Mouse (Mus musculus) mouse embryonic stem cell (cell line): ENCODE results near the gene Nptxr.

Experiments
- in situ Hi-C, 2 experiments: fragments of 300-500 bp; cut with MboI; formaldehyde crosslinking; loops; 1 replicate in 1 of 2; 3 replicates in 1 of 2; pipeline ENCODE4 v1.14.3; 2019 to 2020; ENCODE audit warnings: low sequenced_read_pairs in 2 of 2, low pct_unique_long_range_greater_than_20kb in 1 of 2, mixed read lengths in 1 of 2; ENCODE audit not compliant: unreplicated experiment in 1 of 2

The Nptxr gene

GRCm38 (mm10) chr15:79797096-79797495 is 7.5 kb downstream of the Nptxr start:
- in situ Hi-C loops: loop anchor here in 1 of 2 experiments (25.0 kb wide), 1 partner anchor 265 kb away; no protein-coding TSS in a partner anchor

DNA sequence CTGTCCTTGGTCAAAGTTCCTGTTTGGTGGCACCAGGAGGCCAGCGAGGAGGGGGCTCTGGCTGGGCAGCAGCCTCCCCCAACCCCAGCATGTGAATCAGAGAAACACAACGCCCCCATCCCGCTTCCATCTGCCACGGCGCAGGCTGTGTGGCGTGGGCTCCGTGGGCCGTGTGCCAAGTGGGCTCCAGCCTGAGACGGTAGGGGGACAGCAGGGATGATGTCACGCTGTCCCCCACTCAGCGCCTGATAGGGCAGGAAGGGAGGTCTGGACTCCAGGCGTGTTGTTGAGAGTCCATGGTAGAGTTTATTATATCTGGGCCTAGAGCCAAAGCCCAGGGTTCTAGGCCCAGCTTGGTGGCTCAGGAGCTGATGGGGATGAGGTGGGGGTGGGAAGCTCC is 8.3 kb downstream of the Nptxr start:
- in situ Hi-C loops: loop anchor here in 1 of 2 experiments (25.0 kb wide), 1 partner anchor 266 kb away; no protein-coding TSS in a partner anchor

DNA sequence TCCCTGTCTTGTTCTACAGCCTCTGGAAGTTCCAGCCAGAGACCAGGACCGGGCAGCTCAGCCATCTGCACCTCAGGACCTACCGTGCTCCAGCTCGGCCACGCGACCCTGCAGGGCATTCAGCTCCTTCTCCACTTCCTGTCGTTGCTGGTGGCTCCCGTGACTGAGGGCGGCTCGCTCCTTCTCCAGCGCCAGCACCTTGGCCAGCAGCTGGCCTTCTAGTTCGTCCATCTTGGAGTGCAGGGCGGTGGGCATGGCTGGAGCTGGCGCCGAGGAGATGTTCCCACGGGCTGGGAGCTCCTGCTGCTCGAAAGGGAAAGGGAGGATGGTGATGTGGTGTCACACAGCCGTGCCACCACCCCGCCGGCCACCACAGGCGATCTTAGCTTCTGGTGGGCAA is 10.4 kb downstream of the Nptxr start:
- in situ Hi-C loops: loop anchor here in 1 of 2 experiments (25.0 kb wide), 1 partner anchor 268 kb away; no protein-coding TSS in a partner anchor

DNA sequence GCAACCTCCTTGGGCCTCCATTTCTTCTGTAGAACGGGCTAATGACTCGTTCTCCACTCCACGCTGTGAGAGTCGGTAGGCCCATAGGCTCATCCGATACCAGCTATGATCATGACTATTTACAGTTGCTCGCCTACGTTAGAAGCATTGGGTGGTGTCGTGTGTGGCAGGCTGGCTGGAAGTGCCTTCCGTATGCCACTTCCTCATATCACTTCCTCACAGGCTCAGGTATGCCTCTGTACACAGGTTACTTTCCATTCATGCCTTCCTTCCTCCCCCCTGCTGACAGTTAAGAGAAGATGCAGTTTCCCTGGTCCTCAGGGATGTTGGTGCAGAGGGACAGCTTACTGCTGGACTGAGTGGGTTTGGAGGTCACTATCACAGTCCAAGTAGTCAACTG is 11.5 kb downstream of the Nptxr start:
- in situ Hi-C loops: loop anchor here in 1 of 2 experiments (25.0 kb wide), 1 partner anchor 269 kb away; no protein-coding TSS in a partner anchor

GRCm38 (mm10) chr15:79792455-79792854 is 12.1 kb downstream of the Nptxr start:
- in situ Hi-C loops: loop anchor here in 1 of 2 experiments (25.0 kb wide), 1 partner anchor 270 kb away; no protein-coding TSS in a partner anchor

GRCm38 (mm10) chr15:79791502-79791901 is 13.1 kb downstream of the Nptxr start:
- in situ Hi-C loops: loop anchor here in 1 of 2 experiments (25.0 kb wide), 1 partner anchor 271 kb away; no protein-coding TSS in a partner anchor

- in situ Hi-C loops: loop anchor here in 1 of 2 experiments (25.0 kb wide), 1 partner anchor 271 kb away; no protein-coding TSS in a partner anchor
Observed at GRCm38 (mm10) chr15:79790905-79791304, 13.7 kb downstream of the Nptxr start.

DNA sequence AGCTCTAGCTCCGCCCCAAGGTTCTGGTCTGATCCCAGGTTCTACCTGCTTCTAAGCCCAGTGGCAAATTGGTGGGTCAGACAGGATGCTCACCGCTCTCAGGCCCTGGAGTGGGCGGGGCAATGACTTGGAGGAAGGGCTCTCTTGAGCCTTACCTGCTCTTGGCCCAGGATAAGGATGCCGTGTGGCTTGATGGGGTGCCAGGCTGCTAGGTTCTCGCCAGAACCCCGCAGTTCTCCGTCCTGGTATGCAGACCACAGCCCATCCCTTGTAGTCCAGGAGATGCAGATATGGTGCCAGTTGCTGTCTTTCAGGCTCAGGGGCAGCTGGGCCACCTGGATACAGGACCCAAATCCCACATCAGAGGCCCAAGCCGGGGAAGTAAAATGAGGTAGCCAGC is 14.5 kb downstream of the Nptxr start:
- in situ Hi-C loops: loop anchor here in 1 of 2 experiments (25.0 kb wide), 1 partner anchor 272 kb away; no protein-coding TSS in a partner anchor

- in situ Hi-C loops: loop anchor here in 1 of 2 experiments (25.0 kb wide), 1 partner anchor 274 kb away; no protein-coding TSS in a partner anchor
Observed at GRCm38 (mm10) chr15:79787815-79788214, 16.8 kb downstream of the Nptxr start.

- in situ Hi-C loops: loop anchor here in 1 of 2 experiments (25.0 kb wide), 1 partner anchor 277 kb away; no protein-coding TSS in a partner anchor
Observed at GRCm38 (mm10) chr15:79785056-79785455, 19.5 kb downstream of the Nptxr start.

- in situ Hi-C loops: loop anchor here in 1 of 2 experiments (25.0 kb wide), 1 partner anchor 285 kb away; no protein-coding TSS in a partner anchor
Observed at GRCm38 (mm10) chr15:79777749-79778148, 26.8 kb downstream of the Nptxr start, which contains the start of gene Dnal4. Gene Dnal4 (minus strand): TSS chr15:79777849.

- in situ Hi-C loops: loop anchor here in 1 of 2 experiments (25.0 kb wide), 1 partner anchor 287 kb away; no protein-coding TSS in a partner anchor
Observed at GRCm38 (mm10) chr15:79775662-79776061, 28.9 kb downstream of the Nptxr start.

DNA sequence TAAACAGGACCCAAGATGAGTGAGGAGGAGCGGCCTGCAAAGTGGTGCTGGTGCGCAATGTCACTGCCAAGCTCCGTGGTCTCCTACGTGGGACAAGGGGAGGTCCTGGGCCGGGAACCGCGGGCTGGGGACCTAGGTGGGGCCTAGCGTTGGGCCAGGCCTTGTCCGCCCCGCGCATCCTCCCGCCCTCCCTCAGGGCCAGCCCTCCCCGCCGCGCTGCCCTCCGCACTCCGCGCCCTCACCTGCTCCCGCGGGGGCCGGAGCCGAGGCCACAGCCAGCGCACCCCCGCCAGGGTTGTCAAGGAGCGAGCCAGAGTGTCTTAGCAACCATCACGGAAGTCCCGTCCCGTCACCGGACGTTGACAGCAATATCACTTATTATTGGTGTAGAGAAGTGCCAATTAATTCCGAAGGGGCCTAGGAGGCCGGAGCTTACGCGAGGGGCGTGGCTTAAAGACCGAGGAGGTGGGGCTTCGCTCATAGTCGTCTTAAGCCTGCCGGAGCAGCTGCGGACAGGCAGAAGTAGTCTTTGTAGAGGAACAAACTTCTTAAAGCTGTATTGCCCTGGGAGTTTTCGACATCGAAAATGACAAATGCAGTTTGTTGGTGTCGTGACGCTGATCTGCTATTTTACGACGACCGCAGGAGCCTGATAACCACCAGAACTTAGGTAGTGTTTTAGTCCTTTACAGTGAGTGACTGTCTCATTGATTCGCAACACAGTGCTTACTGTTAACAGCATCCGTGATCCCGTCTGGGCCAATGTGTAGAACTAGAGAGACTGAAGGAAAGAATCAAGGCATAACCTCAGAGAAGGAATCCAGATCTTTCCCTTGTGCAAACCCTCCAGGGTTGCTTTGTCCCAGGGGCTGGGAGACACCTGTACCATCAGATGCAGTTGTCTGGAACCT is 30.2 kb downstream of the Nptxr start:
- in situ Hi-C loops: loop anchor here (25.0 kb wide), 1 partner anchor 288 kb away; no protein-coding TSS in a partner anchor

- in situ Hi-C loops: loop anchor here in 1 of 2 experiments (25.0 kb wide), 1 partner anchor 292 kb away; no protein-coding TSS in a partner anchor
Observed at GRCm38 (mm10) chr15:79770629-79771240, 33.8 kb downstream of the Nptxr start.

- in situ Hi-C loops: loop anchor here in 1 of 2 experiments (25.0 kb wide), 1 partner anchor 294 kb away; no protein-coding TSS in a partner anchor
Observed at GRCm38 (mm10) chr15:79768302-79768701, 36.3 kb downstream of the Nptxr start.

DNA sequence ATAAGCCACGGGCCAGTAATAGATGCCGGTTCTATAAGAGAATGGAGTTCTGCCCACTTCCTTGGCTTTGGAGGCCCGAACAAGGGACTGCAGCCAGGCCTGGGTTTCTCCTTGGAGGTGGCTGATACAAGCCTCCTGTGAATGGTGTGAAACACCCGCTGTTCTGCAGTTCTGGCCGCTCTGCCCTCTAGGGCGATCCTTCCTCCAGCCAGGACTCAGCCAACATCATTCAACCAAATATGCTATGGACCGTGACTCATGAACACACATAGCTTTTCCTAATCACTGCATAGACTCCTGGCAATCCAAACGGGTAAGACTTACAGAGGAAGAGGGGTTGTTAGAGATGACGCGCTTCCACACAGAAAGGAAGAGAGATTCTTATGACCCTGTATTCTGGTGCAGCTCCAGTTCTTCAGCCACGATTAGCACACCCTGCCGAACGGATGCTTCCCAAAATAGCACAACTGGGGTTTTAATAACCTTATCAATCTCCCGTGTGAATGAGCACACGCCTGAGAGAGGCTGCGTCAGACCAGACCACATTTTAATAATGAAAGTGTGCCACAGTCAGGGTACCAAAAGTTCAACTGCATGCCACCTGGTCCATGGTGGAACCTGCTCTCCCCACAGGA is 37.1 kb downstream of the Nptxr start:
- in situ Hi-C loops: loop anchor here in 1 of 2 experiments (25.0 kb wide), 1 partner anchor 295 kb away; no protein-coding TSS in a partner anchor

GRCm38 (mm10) chr15:79766586-79767071 is 37.9 kb downstream of the Nptxr start:
- in situ Hi-C loops: loop anchor here in 1 of 2 experiments (25.0 kb wide), 1 partner anchor 296 kb away; no protein-coding TSS in a partner anchor
